Mouse (Mus musculus): ENCODE results near the gene Akap1.
"Not testable (repeated sequence)": the region's sequence is repeated elsewhere in the genome, so short reads cannot be mapped to it uniquely, and the experiment has no call there.

Gene Akap1

DNA sequence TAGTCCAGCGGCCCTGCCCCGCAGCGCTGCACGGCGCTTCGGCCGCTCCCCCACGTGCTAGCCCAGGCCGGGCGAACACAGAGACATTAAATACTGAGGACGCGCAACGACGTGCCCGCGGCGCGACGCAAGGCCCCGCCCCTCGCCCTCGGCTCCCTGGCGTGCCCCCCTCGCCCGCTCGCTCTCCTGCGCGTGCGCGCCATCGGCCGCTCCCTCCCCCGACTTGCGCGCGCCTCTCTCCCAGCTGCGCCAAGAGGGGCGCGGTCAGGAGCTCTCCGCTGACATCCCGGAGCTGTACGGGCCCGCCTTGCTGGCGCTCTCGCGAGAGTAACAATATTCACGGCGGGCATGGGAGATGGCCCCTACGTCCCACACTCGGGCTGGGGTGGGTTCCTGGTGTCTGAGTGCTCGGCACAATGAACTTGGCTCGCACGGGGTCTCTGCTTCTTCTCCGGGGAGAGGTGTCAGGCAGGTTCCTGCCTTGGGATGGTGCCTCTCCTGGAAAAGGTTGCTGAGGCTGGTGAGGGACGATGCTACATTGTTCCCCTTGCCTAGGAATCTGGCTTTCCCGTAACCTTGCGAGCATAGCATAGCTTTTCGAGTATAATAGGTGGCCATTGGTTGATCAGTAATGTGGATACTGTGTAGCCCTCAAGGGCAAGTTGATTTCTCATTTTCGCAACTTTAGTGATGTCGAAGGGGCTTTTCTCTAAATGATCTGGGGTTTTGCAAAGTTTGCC is at the start of gene Akap1:
Gene Akap1 (minus strand): TSS at position 129 of the 740 bp plus-strand sequence.
- peak; percentile 96 to 97 for DNase-seq (ENCODE audit: low spot score in 2 of 2)

DNA sequence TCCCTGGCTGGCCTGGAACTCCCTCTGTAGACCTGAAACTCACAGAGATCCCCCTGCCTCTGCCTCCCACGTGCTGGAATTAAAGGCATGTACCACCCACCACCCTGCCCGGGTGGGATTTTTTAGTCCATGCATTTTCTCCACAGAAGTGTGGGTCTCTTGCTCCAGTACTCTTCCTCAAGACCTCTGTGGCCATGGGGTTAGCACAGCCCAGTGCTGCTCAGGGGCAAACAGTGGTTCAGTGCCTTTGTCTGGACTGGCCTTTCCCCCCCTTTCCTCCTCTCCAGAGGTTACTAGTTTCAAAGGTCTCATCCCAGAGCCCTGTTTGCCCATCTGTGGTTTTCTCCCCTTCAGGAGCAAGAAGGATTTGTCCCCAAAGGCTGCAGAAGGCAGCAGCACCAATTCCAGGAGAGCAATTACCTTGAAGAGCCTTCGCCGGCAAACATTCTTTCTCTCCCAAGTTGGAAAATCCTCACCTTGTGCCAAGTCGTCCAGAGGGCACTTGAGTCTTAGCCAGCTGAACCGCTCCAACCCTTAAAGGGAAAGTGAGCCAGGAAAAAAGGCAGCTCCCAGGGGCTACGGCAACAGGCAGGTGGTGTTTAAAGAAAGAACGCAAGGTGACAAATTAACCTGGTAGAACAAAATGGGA is 45.1 kb upstream of the Akap1 start:
- DNase-seq (ENCODE audit: low spot score in 2 of 2) = peak in 1 of 2 experiments; percentile 25

DNA sequence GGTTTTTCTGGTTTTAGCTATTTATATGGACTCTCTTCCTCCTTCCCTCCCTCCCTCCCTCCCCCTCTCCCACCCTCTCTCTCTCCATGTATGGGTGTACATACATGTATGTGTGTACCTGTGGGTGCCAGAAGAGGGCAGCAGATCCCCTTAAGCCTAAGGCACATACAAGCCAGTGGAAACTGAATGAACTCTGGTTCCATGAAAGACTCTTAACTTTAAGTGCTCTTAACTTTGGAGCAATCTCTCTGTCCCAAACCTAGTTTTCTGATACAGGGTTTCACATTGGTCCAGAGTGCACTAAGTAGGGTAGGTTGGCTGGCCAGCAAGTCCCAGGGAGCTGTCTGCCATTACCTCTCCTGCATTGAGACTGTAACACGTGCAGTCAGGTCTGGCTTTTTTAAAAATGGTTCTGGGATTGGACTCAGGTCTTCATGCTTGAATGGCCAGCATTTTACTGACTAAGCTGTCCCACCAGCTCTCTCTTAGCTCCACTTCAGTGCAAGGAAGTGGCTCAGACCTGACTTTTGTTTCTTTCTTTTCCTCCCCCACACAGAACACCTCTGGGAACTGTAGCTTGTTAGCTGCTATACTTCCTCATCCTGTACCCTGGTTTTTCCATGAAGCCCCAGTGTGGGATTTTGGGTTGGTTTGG is 44.3 kb upstream of the Akap1 start:
- no peak for DNase-seq (ENCODE audit: low spot score in 2 of 2)

DNA sequence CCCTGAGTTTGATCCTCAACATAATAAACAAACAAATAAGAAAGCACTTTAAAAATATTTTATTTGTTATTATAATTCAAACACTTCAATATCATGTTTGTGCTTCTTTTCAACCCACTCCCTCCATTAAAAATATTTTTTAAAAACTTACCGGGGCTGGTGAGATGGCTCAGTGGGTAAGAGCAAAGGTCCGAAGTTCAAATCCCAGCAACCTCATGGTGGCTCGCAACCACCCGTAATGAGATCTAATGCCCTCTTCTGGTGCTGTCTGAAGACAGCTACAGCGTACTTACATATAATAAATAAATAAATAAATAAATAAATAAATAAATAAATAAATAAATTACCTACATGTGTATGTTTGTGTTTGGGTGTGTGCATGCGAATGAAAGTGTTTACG is 43.5 kb upstream of the Akap1 start:
- DNase-seq (ENCODE audit: low spot score in 2 of 2) = no peak

DNA sequence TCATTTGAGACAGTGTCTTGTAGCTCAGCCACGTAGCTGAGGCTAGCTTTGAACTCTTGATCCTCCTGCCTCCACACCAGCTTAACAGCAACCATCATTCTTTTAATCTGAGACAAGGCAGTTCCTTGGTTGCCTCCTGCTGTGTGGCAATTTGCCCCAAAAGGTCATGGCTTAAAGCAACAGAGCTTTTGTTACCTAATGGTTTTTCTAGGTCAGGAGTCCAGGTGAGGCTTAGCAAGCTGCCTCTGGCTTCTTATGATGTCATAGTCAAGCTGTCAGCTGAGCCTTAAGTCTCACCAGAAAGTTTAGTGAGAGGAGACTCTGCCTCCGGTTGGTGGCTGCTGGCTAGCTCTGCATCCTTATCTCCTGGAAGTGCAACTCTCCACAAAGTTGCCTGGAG is 41.2 kb upstream of the Akap1 start:
- DNase-seq (ENCODE audit: low spot score in 2 of 2) = no peak

DNA sequence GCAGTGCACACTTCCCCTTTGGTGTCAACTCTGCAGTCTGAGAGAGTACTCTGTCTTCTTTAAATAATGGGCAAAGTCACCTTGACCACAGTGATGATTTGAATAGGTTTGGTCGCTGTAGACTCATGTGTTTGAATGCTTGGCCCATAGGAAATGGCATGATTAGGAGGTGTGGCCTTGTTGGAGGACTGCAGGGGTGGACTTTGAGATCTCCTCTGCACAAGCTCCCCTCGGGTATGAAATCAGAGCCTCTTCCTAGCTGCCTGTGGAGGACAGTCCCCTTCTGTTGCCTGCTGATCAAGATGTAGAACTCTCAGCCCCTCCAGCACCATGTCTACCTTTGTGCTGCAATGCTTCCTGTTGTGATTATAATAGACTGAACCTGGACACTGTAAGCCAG is 39.7 kb upstream of the Akap1 start:
- no peak for DNase-seq (ENCODE audit: low spot score in 2 of 2)

DNA sequence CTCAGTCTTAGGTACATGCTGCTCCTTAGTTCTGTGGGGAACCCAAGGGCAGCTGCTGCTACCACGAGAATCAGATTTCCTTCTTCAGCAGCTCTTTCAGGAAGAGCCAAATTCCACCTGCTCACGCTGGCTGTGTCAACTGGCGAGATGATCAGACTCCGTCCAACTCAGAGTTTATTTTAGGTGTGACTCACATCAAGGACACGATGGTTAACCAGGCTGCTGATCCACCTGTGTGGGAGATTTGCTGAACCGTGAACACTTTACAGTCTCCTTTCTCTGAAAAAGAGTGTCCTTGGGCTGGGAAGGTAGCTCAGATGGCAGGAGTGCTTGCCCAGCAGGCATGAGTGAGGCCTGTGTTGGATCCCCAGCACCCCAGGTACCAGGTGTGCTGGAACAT is 38.4 kb upstream of the Akap1 start:
- no peak for DNase-seq (ENCODE audit: low spot score in 2 of 2)

DNA sequence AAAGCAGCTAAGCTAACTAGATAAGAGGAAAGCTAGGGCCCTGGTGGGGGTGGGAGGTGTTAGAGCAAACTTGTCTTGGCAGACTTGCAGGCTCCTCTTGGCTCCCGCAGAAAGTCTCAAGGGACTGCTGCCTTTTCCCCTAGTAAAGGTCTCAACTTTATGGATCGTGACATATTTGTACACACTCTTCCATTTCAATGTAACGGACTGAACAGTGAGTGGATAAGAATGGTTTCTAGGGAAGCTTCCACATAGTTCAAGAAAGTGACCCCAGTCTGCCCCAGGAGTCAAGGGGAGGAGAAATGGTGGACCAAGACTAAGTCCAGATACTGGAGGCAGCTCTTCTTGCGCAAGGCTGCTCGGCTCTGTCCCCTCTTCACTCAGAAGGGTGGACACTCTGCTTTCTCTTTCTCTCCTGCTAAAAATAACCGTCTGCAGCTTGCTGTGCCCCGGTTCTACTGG is 37.0 kb upstream of the Akap1 start:
- no peak for DNase-seq (ENCODE audit: low spot score in 2 of 2)

DNA sequence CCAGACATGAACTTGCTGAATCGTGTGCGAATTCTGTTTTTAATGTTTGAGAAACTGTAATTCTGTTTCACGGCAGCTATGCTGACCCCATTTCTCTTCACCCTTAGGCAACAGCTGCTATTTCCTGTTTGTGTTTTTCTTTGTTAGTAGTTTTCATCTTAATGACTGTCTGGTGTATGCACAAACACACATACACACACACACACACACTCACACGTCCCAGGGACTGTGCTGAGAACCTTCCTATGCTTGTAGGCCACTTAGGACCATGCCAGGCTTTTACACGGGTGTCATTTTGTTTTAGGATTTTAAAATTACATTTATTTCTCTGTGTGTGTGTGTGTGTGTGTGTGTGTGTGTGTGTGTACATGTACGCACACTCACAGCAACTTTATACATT is 35.2 kb upstream of the Akap1 start:
- DNase-seq (ENCODE audit: low spot score in 2 of 2) = no peak

DNA sequence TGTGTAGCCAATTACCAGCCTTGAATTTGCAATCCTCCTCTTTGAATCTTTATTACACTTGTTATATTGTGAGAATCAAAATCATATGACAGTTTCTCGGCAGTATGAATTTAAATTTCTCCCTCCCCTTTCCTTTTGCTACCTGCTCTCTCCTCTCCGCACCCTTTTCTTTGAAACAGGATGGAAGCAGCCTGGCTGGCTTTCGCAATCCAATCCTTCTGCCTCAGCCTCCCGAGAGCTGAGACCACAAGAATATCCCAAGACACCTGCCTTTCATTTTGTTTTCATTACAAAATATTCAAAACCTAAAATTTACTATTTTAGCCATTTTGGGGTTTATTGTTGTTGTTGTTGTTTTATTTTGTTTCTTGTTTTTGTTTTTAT is 34.0 kb upstream of the Akap1 start:
- no peak for DNase-seq (ENCODE audit: low spot score in 2 of 2)

DNA sequence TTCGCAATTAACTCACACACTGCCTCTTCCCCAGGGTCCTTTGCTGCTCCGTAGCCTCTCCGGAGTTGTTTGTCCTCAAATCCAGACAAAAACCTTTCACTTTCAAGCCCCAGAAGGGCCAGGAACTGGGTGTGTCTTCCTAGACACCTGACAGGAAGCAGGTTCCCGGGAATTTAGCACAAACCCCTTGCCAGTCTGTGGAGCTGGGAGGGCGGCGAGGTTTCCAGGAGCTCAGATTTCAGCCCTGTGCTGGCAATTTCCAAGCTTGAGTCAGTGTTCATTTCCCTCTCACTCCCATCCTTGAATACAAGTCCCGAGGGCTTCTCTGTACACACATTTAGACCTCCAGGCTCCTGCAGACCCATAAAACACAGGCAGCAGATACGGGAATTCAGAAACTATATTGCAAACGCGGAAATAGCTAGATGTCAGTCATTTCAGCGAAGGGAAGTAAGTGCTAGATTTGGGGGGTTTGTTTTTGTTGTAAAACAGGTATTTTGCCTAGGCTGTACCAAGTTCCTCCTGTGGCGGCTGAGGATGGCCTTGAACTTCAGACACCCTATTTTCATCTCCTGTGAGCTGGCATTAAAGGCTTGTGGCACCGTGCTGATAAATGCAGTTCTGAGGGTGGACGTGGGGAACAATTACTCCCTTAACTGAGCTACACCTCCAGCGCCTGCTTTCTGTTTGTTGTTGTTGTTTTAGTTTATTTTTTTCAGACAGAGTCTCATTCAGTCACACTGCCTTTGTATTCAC is 33.4 kb upstream of the Akap1 start:
- DNase-seq (ENCODE audit: low spot score in 2 of 2) = no peak

DNA sequence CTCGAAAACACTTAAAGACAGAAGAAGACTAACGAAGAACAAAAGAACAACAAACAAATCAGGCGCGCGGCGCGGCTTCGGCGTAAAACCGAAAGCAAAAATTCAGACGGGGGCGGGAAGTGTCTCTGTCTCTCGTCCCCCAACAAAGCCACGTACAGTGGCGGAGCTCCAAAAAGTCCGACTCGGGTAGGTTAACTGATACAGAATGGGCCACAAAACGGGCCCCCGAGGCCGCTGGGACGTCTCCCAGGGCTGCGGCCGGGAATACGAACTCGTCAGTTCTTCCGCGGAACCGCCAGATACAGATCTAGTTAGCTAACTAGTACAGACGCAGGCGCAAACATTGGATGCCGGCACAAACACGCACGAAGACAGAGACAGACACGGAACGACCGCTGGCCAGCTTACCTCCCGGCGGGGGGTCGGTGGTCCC is 31.4 kb upstream of the Akap1 start:
- DNase-seq (ENCODE audit: low spot score in 2 of 2) = peak in 1 of 2 experiments; percentile 52

DNA sequence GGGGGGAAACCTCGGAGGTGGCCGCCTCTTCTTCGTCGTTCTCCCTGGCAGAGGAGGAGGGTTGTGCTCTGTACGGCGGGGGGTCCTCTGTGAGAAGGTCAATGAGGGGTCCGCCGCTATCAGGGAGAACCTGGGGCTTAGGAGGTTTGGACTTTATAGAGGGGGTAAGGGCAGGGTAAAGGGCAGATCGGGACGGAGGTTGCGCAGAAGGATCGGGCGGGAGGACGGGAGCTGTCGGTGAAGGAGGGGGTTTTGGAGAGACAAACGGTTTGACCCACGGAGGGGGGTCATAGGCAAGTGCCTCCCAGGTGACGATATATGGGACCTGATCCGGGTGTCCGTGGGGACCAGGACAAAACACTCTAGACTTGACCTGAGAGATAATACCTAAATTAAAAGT is 30.8 kb upstream of the Akap1 start:
- not testable (repeated sequence) for DNase-seq (ENCODE audit: low spot score in 2 of 2)

DNA sequence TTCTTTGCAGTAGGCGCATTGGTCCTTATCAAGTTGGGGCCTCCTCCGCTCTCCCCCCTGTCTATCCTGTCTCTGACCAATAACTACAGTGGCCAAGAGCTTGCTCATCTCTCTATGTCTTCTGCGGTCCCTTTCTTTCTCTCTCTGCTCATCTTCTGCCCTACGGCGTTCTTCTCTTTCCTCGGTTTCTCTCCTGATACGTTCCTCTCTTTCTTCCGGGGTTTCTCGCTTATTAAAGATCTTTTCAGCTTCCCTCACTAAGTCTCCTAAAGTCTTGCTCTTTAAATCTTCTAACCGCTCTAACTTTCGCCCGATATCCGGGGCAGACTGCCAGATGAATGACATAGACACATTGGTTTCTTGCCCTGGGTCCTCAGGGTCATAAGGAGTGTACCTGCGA is 29.9 kb upstream of the Akap1 start:
- DNase-seq (ENCODE audit: low spot score in 2 of 2) = not testable (repeated sequence)

DNA sequence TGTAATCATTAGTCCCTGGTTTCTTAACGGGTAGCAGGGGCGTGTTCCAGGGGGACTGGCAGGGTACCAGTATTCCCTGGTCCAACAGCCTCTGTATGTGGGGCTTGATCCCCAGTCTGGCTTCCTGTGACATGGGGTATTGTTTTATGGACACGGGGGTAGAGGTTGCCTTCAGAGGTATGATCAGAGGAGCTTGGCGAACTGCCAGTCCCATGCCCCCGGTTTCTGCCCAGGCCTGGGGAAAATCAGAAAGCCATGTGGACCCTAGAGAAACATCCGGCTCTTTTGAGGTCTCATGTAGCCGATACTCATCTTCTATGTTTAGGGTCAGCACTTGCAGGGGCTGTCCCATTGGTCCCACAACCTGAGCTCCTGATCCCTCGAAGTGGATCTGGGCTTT is 29.1 kb upstream of the Akap1 start:
- DNase-seq (ENCODE audit: low spot score in 2 of 2) = not testable (repeated sequence)

DNA sequence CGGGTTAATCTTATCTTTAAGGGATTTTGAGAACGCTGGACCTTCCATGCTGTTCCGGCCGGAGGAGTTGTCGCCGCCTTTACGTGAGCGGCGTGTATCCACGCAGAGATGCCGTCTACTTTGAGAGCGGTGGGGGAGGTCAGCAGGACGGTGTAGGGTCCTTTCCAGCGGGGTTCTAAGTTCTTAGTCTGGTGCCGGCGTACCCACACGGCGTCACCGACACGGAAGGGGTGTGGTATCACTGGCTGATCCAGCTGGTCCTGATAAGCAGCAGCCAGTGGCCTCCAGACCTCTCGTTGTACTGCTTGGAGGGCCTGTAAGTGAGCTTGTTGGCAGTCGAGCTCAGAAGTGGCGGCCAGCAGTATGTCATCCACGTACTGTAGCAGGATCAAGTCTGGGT is 28.4 kb upstream of the Akap1 start:
- DNase-seq (ENCODE audit: low spot score in 2 of 2) = peak in 1 of 2 experiments; percentile 40

DNA sequence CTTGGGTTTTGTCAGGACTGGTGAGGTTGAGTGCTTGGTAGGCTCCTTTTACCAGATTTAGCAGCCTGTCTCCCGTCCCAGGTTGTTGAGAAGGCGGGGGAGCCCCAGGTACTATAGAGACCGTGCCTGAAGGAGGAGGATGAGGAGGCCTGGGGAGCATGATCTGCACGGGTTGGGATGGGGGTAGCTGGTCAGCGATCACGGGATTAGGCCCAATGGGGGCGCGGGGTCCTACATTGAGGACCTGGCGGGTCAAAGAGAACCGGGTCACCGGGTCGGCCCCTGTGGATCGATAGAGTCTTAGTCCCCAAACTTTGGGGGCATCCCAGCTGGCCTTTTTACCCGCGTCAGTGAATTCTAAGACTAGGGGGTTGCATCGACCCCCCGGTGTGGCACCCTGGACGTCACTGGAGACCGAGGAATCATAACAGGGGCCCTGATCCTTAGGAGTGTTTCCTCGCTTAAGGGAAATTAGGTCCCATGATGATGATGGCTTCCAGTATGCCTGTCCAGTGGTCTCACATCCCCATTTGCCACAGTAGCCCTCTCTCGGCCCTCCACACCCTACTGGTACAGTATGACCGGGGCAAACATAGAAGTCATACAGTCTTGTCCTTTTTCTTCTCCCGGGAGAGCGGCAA is 27.7 kb upstream of the Akap1 start:
- DNase-seq (ENCODE audit: low spot score in 2 of 2) = peak; percentile 37 to 64

DNA sequence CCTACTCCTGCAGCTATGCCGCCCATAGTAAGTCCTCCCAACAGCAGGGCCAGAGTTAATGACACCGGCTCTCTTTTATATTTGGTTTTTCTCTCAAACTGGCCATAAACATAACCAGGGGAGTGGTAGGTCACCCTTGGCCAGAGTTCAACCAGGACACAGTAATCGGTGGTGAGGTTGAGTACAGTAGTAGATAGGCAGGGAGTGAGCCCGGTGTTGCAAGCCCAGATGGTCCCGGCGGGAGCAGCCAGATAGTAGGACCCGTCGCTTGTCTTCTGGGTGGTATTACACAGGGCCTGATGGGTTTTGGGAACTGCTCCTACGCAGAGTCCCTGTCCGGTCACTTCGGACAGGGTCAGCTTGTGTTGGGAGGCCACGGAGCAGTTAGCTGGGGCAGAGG is 27.1 kb upstream of the Akap1 start:
- not testable (repeated sequence) for DNase-seq (ENCODE audit: low spot score in 2 of 2)

DNA sequence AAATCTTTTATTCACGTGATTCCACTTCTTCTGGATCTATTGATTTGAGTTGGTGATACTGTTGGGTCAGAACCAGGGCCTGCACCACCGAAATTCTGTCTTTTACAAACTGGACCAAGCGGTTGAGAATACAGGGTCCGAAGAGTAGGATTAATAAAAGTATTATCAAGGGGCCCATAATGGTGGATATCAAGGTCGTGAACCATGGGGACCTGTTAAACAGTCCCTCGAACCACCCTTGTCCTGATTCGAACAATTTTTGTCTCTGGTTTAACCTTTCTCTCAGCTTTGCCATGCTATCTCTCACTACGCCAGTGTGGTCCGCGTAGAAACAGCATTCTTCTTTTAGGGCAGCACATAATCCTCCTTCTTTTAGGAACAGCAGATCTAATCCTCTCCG is 26.5 kb upstream of the Akap1 start:
- DNase-seq (ENCODE audit: low spot score in 2 of 2) = not testable (repeated sequence)

DNA sequence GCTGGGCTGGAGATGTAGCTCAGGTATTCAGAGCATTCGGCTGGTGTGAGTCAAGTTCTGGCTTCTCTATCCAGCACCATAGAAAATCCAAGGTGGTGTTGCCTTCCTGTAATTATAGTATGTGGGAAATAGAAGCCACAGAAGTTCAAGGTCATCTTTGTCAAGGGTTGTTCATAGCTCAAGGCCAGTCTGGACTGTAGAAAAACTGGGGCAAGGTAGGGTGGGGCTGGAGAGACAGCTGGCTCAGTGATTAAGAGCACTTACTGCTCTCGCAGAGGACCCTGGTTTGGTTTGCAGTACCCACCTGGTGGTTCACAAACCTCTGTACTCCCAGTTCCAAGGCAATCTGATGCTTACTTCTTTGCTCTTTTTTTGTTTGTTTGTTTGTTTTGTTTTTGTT is 24.6 kb upstream of the Akap1 start:
- DNase-seq (ENCODE audit: low spot score in 2 of 2) = no peak

DNA sequence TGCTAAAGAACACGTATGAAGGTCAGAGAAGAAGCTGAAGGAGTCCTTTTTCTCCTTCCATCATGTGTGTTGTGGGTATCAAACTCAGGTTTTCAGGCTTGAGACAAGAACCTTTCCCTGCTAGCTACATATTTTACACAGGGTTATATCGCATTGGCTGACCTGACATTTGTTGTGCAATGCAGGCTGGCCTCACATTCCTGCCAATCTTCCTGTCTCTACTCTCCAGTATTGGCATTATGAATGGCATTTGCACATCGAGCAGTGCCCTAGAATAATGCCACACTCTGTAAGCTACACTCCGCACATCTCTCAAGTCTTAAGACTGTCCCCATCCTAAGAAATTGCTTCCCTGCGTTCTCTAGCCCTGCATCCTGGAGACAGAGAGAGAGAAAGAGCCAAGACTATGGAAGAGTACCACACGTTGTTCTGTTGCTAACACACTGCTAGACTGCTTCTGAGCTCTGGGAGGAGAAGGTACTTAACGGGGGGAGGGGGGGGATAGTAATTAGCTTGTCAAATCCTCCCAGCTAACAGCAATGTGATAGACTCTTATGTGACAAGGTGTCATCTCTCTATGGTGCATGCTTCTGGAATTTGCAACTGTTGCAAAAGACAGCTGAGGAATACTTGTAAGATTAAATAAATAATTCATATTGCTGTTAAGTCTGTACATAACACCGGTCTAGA is 20.1 kb upstream of the Akap1 start:
- no peak for DNase-seq (ENCODE audit: low spot score in 2 of 2)
